Mouse (Mus musculus): ENCODE measurements around the gene Egfr.

The Egfr gene

GRCm38 (mm10) chr11:16823830-16824545, 72.0 kb downstream of the Egfr start:
- in situ Hi-C loops (cut with MseI, MboI), result no loop called here

- in situ Hi-C loops (cut with MseI, MboI), result no loop called here
Measured at GRCm38 (mm10) chr11:16829468-16829867, 77.5 kb downstream of the Egfr start.

GRCm38 (mm10) chr11:16830531-16831227, 78.7 kb downstream of the Egfr start:
- in situ Hi-C loops (cut with MseI, MboI), result no loop called here

GRCm38 (mm10) chr11:16831974-16832464, 80.0 kb downstream of the Egfr start:
- in situ Hi-C loops (cut with MseI, MboI), result no loop called here

GRCm38 (mm10) chr11:16838772-16839171, 86.8 kb downstream of the Egfr start:
- in situ Hi-C loops (cut with MseI, MboI), result no loop called here

GRCm38 (mm10) chr11:16842924-16843323, 90.9 kb downstream of the Egfr start:
- in situ Hi-C loops (cut with MseI, MboI), result no loop called here

GRCm38 (mm10) chr11:16843889-16844568, 92.0 kb downstream of the Egfr start:
- in situ Hi-C loops (cut with MseI, MboI), result no loop called here

GRCm38 (mm10) chr11:16848881-16849280, 96.9 kb downstream of the Egfr start:
- in situ Hi-C loops (cut with MseI, MboI), result no loop called here

GRCm38 (mm10) chr11:16851361-16851760, 99.4 kb downstream of the Egfr start:
- in situ Hi-C loops (cut with MseI, MboI), result no loop called here

- in situ Hi-C loops (cut with MseI, MboI), result no loop called here
Measured at GRCm38 (mm10) chr11:16854111-16854510, 102.1 kb downstream of the Egfr start.

GRCm38 (mm10) chr11:16857346-16857745, 105.3 kb downstream of the Egfr start:
- in situ Hi-C loops (cut with MseI, MboI), result no loop called here

- in situ Hi-C loops (cut with MseI, MboI), result loop anchor here in 1 of 2 experiments (10.0 kb wide), 1 partner anchor 186 kb away; no protein-coding TSS in a partner anchor
Measured at GRCm38 (mm10) chr11:16861037-16861436, 109.0 kb downstream of the Egfr start.

GRCm38 (mm10) chr11:16863547-16863946, 111.5 kb downstream of the Egfr start:
- in situ Hi-C loops (cut with MseI, MboI), result loop anchor here in 1 of 2 experiments (10.0 kb wide), 1 partner anchor 189 kb away; no protein-coding TSS in a partner anchor

- in situ Hi-C loops (cut with MseI, MboI), result loop anchor here in 1 of 2 experiments (10.0 kb wide), 1 partner anchor 190 kb away; no protein-coding TSS in a partner anchor
Measured at GRCm38 (mm10) chr11:16864980-16865561, 113.1 kb downstream of the Egfr start.

- in situ Hi-C loops (cut with MseI, MboI), result loop anchor here in 1 of 2 experiments (10.0 kb wide), 1 partner anchor 193 kb away; no protein-coding TSS in a partner anchor
Measured at GRCm38 (mm10) chr11:16868051-16868450, 116.0 kb downstream of the Egfr start.

GRCm38 (mm10) chr11:16869506-16869905, 117.5 kb downstream of the Egfr start:
- in situ Hi-C loops (cut with MseI, MboI), result loop anchor here in 1 of 2 experiments (10.0 kb wide), 1 partner anchor 195 kb away; no protein-coding TSS in a partner anchor

- in situ Hi-C loops (cut with MseI, MboI), result loop anchor here (5.0 to 10.0 kb wide), 2 partner anchors 344 to 346 kb away; no protein-coding TSS in a partner anchor
Measured at GRCm38 (mm10) chr11:16871120-16871519, 119.1 kb downstream of the Egfr start.

- in situ Hi-C loops (cut with MseI, MboI), result loop anchor here in 1 of 2 experiments (10.0 kb wide), 1 partner anchor 353 kb away; no protein-coding TSS in a partner anchor
Measured at GRCm38 (mm10) chr11:16877676-16878378, 125.8 kb downstream of the Egfr start.

- in situ Hi-C loops (cut with MseI, MboI), result no loop called here
Measured at GRCm38 (mm10) chr11:16881932-16882331, 129.9 kb downstream of the Egfr start.

- in situ Hi-C loops (cut with MseI, MboI), result no loop called here
Measured at GRCm38 (mm10) chr11:16886152-16886551, 134.1 kb downstream of the Egfr start.

GRCm38 (mm10) chr11:16888086-16888485, 136.1 kb downstream of the Egfr start:
- in situ Hi-C loops (cut with MseI, MboI), result no loop called here
